Mouse (Mus musculus): ENCODE measurements around the gene Pbx3.

Gene Pbx3

GRCm38 (mm10) chr2:34219150-34219549, 153.8 kb downstream of the Pbx3 start:
- DNase-seq: no peak

DNA sequence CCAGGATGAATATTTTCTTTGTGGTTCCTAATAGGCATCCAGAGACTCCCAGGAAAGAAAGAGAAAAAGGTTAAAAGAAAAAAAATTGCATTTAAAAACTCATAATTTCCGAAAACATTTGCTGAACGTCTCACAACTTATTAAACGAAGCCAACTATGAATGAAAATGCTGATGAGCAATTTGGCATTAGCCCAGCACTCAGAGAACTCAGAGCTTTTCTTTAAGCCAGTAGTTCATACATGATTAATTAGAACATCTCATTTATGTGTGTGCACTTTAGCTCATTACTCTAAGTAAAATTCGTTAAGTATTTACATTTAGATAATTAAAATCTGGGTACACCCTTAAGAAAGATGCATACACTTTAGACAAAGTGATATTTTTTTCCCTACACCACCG, 155.3 kb downstream of the Pbx3 start:
- DNase-seq: no peak

GRCm38 (mm10) chr2:34215496-34215895, 157.4 kb downstream of the Pbx3 start:
- no peak for DNase-seq

DNA sequence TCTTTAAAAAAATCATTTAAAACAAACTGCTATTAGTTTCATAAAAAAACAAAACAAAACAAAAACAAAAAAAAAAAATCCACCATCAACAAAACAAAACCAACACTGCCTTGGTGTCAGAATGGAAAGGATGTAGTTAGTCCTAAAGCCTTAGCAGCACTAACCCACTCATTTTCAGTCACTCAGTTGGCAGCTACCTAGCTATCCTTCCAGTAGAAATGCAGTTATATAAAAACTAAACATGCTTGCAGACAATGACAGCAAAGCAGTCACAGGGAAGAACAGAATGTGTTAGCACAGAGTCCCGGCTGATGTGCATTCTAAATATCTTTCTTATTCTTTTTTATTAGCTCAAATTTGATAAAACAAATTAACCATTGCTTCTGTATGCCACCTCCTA, 160.5 kb downstream of the Pbx3 start:
- no peak for DNase-seq

DNA sequence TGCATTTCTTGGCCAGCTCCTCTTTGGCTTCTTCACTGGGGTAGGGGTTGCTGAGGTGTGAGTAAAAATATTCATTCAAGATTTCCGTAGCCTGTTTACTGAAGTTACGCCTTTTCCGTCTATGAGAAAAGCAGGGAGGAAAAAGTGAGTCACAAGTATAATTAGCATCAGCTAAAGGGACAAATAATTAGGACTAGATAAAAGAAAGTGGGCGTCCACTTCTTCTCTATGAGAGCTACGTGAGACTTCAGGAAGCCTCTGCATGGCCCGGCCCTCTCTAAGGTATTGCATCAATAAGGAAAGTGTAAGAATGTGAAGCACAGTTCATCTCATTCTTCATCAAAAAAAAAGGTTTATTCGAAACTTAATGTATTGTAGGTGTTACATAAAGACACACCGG, 168.1 kb downstream of the Pbx3 start:
- no peak for DNase-seq

GRCm38 (mm10) chr2:34204325-34204724, 168.6 kb downstream of the Pbx3 start:
- no peak for DNase-seq

DNA sequence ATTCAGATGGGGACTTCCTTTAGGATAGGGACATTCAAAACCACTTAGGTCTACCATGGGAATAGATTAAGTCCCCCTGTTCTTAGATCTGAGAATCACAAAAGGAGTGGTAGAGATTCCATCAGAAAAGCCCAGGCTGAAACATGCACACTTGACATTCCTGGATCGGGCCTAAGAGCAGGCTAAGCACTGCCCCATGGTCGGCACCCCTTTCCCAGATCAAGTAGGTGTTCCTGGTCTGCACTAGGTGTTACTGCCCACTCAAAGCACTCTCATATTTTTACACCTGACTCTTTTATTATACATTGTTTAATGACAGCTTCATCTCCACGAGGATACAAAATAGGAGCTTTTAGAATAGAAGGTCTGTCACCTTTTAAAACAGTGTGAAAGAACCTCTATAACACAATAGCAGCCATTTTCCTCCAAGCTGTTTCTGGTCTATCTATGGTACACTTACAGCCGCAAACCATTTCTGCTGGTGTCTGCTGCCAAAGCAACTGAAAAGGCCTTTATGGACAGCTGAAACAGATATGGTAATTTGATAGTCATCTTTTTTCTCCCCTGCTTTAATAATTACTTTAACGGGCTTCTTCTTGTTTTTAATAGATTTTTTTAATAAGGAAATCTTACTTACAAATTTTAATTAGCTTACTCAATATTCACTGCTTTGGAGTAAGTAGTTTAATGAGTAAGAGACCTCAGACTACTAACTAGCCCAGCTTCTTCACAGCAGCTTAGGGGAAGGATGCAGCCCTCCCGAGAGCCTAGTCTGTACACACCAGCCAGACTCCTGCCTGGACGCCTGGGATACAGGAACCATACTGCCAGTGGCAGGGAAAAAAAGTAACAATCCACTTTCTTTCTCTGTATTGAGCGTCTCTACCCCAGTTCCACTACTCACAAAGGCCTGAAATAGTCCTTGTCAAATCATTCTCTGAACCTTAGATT, 178.8 kb downstream of the Pbx3 start:
- peak; percentile 4 to 9 for DNase-seq

DNA sequence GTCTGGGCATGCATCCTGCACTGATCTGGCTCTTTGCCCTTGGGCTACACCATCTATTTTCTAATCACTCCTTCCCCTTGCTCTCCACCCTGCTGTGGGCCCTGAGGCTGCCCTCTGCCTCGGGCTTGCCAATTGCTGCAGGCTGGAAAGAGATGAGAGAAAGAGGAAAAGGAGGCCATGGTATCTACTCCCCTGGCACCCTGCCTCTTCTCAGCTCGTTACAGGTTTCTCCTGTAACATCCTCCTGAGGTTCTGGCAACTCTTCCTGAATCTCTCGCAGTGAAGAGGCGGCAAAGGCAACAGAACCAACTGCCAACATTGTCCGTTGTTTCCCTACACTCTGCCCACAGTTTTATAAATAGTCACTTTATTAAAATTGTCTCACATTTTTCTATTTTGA, 179.7 kb downstream of the Pbx3 start:
- DNase-seq: no peak

DNA sequence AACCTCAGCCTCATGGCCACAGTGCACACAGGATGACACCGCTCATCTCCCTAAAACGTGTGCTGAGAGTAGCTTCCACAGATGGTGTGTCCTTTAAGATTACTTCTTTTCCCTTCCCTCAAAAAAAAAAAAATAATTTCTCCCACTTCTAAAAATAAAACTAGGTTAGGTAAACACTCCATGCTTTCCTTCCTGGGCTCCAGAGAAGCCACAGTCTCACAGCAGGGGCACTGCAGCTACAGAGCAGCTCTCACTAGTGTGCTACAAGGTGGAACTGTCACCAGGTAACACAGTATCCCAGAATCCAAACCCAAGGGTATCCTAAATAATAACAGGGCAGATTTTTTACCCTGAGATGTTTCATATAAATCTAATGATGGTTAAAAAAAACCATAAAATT, 185.6 kb downstream of the Pbx3 start:
- DNase-seq: no peak

- no peak for DNase-seq
These were observed 191.3 kb downstream of the Pbx3 start for GRCm38 (mm10) chr2:34181600-34181999.

- no peak for DNase-seq
These were observed 193.6 kb downstream of the Pbx3 start for GRCm38 (mm10) chr2:34179299-34179698.

DNA sequence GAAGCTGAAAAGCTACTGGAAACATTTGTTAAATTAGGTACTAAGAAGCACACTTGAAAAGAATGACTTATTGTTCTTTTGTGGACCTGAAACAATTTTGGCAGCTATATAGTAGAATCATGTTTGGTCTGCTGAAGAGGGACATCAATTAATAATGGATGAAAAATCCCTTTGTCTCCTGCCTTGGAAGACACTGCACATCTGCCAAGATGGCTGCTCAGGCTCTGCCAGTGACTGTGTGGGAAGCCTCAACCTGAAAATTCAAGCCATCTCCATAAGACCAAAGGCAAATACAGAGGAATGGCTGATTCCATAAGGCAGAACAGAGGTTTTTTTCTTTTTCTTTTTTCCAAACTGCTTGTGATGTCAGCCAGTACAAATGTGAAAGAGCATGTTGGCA, 194.3 kb downstream of the Pbx3 start:
- no peak for DNase-seq

DNA sequence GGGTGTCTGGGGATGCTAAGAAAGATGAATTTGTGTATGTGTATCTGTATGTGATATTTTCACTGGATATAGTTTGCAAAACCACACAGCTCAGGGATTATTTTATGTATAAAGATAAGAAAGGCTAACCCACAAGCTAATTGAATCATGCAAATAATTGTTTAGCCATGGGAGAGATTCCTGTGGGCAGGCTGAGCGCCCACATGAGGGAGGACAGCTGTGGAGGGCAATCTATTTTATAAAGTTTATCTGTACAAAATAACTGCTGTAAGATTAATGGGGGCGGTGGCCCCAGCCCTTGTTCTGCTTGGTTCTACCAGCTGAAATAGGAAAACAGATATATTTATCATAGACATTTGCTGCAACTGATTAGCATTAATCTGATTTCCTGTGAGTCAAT, 202.5 kb downstream of the Pbx3 start:
- no peak for DNase-seq

GRCm38 (mm10) chr2:34169626-34170025, 203.3 kb downstream of the Pbx3 start:
- DNase-seq: no peak

- no peak for DNase-seq
These were observed 204.8 kb downstream of the Pbx3 start for GRCm38 (mm10) chr2:34168191-34168590.

- no peak for DNase-seq
These were observed 210.5 kb downstream of the Pbx3 start for GRCm38 (mm10) chr2:34162484-34162883.

DNA sequence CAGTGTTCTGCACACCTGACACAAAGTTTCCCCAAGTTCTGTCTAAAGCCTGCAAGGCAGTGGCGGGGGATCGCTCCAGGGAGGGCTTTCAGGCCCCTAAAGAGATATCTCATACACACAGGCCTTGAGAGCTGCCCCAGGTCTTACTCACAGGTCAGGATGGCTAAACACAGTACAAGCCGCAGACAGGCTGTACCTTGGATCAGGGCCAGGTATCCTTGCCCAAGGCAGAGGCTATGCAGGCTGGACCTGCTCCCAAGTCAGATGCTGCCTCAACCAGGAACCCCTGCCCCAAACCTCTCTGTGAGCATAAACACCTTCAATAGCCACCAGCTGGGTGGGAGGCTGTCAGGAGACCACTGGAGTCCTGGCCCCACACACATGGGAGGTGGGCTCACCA, 215.2 kb downstream of the Pbx3 start:
- DNase-seq: no peak

GRCm38 (mm10) chr2:34154833-34155232, 218.1 kb downstream of the Pbx3 start:
- DNase-seq: no peak

DNA sequence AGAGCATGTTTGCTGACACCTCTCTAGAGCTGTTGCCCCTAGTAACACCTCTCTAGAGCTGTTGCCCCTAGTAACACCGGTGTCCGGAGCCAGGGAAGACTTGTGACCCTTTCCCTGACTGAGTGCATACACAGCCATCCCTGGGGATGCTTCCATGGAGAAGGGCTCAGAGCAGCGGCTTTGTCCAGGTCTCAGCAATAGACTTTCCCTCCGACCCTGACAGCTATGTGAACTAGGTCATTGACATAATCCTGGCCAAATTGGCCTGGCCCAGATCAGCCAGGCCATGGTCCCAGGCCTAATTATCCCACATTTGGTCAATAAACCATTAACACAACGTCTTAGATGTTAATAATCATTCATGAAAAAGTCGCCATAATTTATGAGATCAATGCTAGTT, 219.6 kb downstream of the Pbx3 start:
- DNase-seq: no peak

- DNase-seq: no peak
These were observed 222.4 kb downstream of the Pbx3 start for GRCm38 (mm10) chr2:34150560-34150959.

DNA sequence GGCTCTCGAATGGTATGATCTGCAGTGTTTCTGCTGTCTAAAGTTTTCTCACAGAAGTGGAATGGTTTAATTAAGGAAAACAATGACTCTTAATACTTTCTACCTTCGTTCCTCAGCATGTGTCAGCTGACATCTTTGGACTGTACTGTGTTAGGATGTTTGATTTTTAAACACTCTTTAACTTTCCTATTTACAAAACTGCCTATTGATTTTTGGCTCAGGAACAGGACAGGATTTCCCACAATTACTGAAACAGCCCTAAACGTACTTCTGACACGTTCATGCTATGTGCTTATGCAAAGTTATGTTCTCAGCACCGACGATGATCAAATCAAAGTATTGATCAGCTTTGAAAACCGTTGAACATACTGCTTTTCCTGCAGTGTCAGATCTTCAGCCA, 224.7 kb downstream of the Pbx3 start:
- DNase-seq: no peak

DNA sequence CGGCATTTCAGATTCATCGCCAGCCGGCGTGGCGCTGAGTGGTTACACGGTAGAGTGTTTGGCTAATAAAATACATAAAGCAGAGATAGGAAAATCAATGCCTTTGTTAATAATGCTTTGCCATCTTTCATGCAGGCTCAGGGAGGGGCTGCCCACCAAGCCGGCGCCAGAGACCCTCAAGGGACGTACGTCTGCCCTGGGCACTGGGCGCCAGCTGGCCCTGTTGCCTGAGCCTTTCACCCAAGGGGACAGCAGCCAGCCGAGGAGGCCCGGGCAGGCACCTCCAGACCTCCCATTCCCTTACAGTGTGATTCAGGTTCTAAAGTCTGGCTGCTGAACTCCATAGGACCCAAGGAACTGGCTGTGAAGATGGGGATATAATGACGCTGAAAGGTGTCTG, 225.5 kb downstream of the Pbx3 start:
- no peak for DNase-seq

GRCm38 (mm10) chr2:34147036-34147435, 225.9 kb downstream of the Pbx3 start:
- DNase-seq: no peak

- DNase-seq: no peak
These were observed 226.5 kb downstream of the Pbx3 start for GRCm38 (mm10) chr2:34146431-34146830.

Data from lung, adult 18-20 months (tissue).